Mouse (Mus musculus) heart, postnatal 0 days (tissue): Measurements from ENCODE around the gene Atg9b.

Source experiments
- CTCF ChIP-seq: IDR thresholded peaks from 2 replicates; pipeline ENCODE4 v1.5.1; 2016; ENCODE audit warnings: antibody characterized with exemption, control low read depth, low read depth
- EP300 ChIP-seq: IDR thresholded peaks from 2 replicates; pipeline ENCODE4 v1.6.1; 2016; ENCODE audit warnings: antibody characterized with exemption, low read depth

GRCm38 (mm10) chr5:24374216-24374615, 17.7 kb downstream of the Atg9b start:
- TF ChIP-seq CTCF: no peak
- TF ChIP-seq EP300: no peak
